In the genomic region with DNA sequence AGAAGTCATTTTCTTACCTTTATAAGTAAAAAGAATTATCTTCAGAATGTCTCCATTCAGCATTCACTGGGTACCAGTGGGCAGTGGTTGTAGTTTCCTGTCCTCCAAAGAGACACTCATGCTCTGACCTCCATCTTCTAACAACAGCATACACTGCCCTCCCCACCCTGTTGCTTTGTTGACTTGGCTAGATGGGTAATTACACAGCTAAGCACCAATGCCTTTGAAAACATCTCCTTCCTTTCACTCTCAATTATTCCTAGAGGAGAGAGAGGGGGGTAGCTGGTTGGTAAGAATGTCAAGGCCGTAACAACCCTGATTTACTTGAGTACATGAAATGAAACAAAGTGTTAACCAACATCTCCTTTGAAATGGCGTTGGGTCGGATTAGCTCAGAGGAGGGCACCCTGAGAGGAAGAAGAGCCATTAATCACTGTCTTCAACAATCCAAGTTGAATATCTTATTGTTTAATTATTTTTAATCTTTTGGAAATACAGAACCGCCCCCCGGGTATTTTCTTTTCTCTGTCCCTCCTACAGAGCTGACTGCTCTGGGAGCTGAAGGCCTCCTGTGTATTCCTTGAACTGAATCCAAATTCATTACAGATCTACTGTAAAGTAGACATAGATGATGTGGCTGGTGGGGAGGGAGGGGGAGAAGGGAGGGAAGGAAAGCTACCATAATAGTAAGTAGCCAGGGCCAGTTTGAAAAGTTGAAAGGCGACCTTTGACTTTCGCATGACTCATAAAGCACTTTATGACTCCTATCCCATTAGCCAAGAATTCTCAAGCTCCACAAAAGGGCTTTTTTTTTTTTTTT, we compare ENCODE assay signal across 12 mouse cellular contexts.
DNase-seq lines count a peak whose midpoint lies in the region; ATAC-seq lines count a peak whose summit lies in the region.
"Had no signal": no experiment of that assay in that cellular context is flagged by ENCODE, and none has a peak within 500 bp of the region (broad histone marks: within the 10 kb centered on the region; RNA-seq: fewer than 3 reads in every experiment).

No protein-coding gene starts in this region.

- 72% methylated on average over 7 of the region's 7 CpGs for WGBS in midbrain, embryonic 13.5 days

- no peak for ATAC-seq in midbrain, embryonic 13.5 days

- no peaks in the 10 kb centered on the region for H3K9me3 ChIP-seq in midbrain, embryonic 13.5 days
- H3K9me3 ChIP-seq: embryonic facial prominence, embryonic 13.5 days; lung, embryonic 15.5 days had no signal

- H3K27ac ChIP-seq in midbrain, embryonic 13.5 days, result no peak overlapping the region
- H3K27ac ChIP-seq: embryonic facial prominence, embryonic 13.5 days; lung, embryonic 15.5 days had no signal

- H3K4me1 ChIP-seq in midbrain, embryonic 13.5 days (replicated peaks), result no peaks in the 10 kb centered on the region
- H3K4me1 ChIP-seq: embryonic facial prominence, embryonic 13.5 days had no signal

- no peaks in the 10 kb centered on the region for H3K27me3 ChIP-seq in midbrain, embryonic 13.5 days
- H3K27me3 ChIP-seq: embryonic facial prominence, embryonic 13.5 days; lung, embryonic 15.5 days had no signal

- no peaks in the 10 kb centered on the region for H3K36me3 ChIP-seq in midbrain, embryonic 13.5 days
- H3K36me3 ChIP-seq: embryonic facial prominence, embryonic 13.5 days; lung, embryonic 15.5 days had no signal

- H3K4me3 ChIP-seq in midbrain, embryonic 13.5 days (replicated peaks), result no peak overlapping the region
- H3K4me3 ChIP-seq: embryonic facial prominence, embryonic 13.5 days; lung, embryonic 15.5 days had no signal

- DNase-seq in lung, postnatal 10 days, result peak; percentile 8
- DNase-seq in lung, postnatal 14 days, result no peak
- peak; percentile 48 for DNase-seq in adrenal gland, postnatal 14 days
- DNase-seq in kidney, adult 9 months, result peak; percentile 14
- peak; percentile 4 for DNase-seq in yolk sac, embryonic 10.5 days (ENCODE audit: low spot score)
- no peak for DNase-seq in gastrocnemius, postnatal 4 days (ENCODE audit: low spot score in 2 of 2)
- DNase-seq: cerebellum, adult 11 months; left cerebral cortex, postnatal 4 days; thymus, postnatal 14 days had no signal

- H3K4me2 ChIP-seq in midbrain, embryonic 13.5 days (replicated peaks), result no peak overlapping the region
- H3K4me2 ChIP-seq: embryonic facial prominence, embryonic 13.5 days; lung, embryonic 15.5 days had no signal

- no peak overlapping the region for H3K9ac ChIP-seq in midbrain, embryonic 13.5 days (replicated peaks)
- H3K9ac ChIP-seq: embryonic facial prominence, embryonic 13.5 days; lung, embryonic 15.5 days had no signal

Comparison
In these comparisons a context has a peak if more than half of its experiments do, and no peak if none do; other contexts are left out.
1. DNase-seq: peak in lung, postnatal 10 days (single experiment), adrenal gland, postnatal 14 days (single experiment), kidney, adult 9 months (single experiment) and yolk sac, embryonic 10.5 days (single experiment); none in lung, postnatal 14 days (single experiment) and gastrocnemius, postnatal 4 days (0 of 2).